Mouse (Mus musculus) A20 (cell line): ENCODE results near the gene Chd5.

Experiments used
- DNase-seq: peaks from one replicate; pipeline ENCODE4 v3.0.0-alpha.2; 2011; ENCODE audit warnings: low read depth, low spot score

Gene Chd5

DNA sequence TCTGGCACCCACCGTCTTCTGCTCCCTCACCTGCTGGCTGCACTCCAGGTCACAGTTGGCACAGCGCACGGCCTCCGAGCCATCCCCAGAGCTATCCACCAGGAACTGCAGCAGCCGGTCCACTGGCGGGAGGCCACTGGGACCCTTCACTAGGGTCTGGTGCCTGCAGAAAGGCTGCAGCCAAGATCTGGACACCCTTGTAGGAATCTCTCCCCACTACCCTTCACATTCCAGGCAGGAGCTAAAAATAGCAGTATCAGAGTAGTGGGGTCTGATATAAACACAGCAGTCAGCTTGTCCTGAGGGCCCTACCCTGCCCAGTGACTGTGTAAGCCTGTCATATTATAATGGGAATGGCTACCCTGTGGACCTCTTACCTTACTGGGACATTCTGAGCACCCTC, 20.8 kb upstream of the Chd5 start:
- no peak for DNase-seq

DNA sequence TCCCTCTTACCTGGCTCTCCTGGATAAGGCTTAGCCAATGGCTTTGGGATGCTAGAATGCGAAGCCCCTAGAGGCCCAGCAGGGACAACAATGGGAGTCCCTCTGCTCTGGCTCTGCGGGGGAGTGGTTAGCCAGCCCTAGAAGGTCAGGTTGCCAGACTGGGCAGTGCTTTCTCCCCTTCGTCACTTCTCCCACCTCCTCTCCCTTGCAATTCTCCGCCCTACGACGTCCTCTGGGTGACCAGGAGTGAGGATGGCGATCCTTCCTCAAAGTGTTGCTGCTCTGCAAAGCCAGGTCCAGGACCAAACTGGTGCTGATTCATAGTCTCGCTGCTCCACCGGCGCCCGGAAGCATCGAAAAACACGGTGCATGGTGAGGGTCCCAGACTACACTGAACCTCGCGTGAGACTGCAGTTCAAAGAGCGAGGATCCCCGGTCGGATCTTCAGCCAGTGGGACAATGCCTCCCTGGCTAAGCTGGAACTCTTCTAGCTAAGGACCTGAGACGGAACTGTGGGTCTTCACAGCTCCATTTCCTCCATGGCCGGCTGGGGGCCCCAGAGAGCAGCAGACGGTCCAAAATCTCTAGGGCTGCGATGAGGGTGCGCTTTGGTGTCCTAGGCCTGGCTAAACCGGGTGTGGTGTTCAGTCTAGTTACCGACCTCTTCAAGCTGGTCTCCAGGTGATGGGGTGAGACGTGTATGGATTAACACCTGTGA, 19.8 kb upstream of the Chd5 start, which contains the start of gene Rnf207:
TSS of gene Rnf207 (minus strand) at position 477 of the 718 bp plus-strand sequence.
- peak; percentile 49 for DNase-seq

DNA sequence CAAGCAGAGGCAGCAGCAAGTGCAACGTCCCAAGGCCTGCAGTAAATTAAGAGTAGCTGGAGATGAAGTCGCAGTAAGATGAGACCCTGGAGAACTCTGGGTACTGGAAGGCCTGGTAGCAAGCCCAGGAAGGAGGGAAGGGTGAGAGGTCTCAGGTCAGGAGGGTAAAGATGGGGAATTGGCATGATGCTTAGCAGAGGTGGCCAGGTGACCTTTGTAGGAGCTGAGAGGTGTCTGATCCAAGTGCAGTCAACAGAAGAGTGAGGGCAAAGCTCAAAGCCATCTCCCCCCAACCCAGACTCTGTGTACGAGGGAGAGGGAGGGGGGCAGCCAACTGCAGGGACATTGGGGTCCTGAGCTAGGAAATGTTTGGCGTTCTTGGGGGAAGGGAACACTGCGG, 17.0 kb upstream of the Chd5 start:
- no peak for DNase-seq

DNA sequence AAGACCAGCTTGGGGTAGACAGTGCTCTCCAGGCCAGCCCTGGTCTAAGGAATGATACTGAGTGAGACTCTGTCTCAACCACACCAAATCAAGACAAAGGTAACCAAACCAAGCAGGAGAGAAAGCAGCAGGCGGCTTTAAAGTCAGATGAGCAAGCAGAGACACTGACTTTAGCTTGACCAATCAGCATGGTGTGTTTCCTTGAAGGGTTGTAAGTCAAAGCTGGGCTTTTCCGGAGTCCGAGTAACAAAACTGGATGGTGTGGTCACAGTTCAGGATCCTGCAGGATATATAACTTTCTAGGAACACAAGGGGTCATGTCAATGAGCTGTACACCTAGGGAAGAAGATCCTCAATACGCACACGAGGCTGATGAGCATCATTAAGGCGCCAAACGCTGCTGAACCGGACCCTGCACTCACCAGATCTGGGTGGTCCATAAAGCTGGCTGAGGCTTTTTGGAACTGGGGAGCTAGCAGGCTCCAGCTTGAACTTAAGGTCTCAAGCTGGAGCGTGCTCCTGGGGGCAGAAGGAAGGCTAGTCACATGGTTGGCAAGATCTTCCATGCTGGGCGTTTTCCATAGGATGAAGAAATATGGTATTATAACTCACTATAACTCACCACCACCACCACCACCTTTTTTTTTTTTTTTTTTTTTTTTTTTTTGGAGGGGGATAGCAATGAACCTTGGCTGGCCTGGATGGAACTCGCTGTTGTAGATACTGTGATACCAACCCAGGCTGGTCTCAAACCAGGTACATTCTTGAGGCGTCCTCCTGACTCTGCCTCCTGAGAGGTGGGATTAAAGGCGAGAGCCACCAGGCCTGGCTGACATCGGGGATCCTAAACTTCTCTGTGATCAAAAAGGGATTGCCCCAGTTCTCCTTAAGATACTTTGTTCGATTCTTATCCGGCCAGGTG, 13.5 kb upstream of the Chd5 start:
- no peak for DNase-seq

DNA sequence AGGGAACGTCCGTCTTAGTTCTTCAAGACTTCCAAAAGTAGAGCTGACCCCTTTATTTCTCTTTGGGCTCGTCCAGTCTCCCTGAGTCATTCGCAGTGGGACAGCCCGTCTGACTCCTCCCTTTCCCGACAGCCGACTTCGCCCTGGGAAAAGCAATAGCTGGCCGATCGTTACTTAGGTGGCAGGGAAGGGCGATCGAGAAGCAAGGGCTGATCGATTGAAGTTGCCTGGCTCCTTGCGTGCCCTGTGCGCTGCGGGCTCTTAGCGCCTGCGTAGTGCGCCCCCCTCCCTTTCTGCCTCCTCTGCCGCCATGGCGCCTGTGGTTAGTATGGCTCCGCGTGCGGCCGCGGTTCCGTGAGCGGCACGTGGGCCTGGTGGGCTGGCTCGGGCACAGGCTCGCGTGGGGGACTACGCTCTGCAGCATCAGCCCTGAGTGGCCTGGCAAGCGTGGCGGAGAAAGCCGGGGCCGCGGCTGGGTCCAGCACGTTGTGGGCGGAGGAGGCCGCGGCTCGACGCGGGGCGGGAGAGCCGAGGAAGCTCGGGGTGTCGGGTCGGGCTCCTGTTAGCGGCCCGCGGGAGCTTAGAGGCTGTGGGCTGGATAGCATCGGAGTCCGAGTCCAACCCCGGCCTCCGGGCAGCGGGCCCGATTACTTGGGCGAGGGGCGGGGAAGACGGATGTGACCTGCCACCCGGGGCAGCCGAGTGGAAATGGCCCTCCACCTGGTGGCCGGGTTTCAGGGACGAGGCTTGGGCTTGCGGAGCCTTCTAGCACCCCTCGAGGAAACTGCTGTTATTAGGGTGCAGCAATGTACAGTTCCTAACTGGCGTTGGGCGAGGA, 12.7 kb upstream of the Chd5 start, which contains the start of gene Rpl22:
TSS of gene Rpl22 (plus strand) at position 169 of the 838 bp plus-strand sequence.
- DNase-seq, result peak; percentile 97

DNA sequence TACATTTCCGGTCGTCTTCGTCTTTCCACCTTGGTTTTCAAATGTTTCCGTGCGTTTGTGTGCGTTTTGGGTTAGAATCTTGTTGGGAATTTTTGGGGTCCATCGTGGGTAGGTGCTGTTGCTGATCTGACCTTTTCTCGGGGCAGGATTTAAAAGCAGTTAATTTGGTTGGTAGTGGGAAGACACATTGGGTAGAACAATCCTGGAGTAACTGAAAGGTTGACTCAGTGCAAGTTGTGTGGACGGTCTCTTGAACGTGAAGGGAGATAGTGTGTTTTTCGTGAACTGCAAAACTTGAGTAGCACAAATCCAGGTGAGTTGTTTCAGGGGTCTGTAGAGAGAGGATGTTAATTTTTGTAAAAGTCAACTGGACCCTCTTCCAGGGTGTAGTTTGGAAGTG, 11.9 kb upstream of the Chd5 start:
- DNase-seq, result no peak

DNA sequence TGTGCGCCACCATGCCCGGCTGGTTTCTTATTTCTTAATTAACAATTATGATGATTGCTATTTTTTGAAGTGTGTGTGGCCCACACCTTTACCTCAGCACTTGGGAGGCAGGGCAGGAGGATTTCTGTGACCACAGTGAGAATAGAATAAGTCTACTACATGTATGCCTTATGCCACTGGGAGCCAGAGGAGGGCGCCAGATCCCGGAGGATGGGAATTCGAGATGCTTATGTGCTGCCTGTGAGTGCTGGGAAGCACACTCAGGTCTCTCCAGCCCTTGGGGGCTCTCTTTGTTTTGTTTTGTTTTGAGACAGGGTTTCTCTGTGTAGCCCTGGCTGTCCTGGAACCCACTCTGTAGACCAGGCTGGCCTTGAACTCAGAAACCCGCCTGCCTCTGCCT, 9.8 kb upstream of the Chd5 start:
- peak; percentile 44 for DNase-seq

DNA sequence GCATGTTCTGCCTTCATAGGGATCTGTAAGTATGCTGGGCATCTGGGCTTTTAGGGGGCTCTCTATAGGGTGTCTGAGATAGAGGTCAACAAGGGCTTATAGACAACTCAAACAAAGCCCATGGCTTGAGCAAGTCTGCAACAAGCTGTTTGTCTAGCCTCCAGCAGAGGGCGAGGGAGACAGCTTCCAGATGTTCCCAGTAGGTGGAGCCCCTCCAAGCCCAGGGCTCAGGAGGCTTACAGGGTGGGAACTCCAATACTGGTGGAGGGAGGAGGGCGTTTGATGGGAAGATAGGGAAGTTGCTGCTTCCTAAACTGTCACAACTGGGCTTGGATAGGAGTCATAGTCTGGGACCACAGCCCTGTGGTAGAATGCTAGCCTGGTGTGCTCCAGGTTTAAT, 5.5 kb upstream of the Chd5 start:
- DNase-seq, result peak; percentile 51

DNA sequence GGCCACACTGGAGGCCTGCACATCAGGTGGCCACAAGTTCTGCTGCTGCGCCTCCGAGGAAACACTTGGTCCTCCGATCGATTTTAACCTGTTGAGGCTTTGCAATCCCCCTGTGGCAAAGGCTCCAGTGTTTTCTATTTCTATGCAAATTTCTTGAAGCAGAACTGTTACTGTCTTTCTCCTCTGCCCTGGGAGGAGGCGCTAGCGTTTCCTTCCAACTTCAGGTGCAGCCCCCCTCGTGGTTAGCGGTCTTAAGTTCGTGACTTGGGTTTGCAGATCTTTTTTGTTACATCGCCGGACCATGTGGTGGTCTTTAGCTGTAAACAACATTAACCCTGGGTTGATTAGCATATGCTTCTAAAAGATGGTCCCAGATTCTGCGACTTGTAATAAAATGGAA, 4.9 kb upstream of the Chd5 start:
- DNase-seq, result no peak

DNA sequence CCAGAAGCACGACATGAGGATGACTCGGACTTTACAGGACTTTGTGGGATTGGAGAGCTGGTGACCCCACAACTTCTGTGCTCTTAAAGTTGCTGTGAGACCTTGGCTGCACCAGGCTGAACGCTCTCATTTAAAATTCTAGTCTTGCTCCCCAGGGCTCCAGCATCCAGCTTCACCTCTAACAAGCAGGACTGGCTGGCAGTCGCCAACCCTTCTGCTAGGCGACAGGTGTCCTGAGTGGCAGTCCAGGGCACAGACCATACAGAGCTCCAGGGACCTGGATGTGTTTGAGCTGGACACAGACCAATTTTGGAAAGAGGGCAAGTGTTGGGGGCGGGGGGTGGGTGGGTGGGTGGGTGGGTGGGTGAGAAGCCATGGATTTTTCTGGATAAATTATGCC, 679 bp upstream of the Chd5 start:
- no peak for DNase-seq

DNA sequence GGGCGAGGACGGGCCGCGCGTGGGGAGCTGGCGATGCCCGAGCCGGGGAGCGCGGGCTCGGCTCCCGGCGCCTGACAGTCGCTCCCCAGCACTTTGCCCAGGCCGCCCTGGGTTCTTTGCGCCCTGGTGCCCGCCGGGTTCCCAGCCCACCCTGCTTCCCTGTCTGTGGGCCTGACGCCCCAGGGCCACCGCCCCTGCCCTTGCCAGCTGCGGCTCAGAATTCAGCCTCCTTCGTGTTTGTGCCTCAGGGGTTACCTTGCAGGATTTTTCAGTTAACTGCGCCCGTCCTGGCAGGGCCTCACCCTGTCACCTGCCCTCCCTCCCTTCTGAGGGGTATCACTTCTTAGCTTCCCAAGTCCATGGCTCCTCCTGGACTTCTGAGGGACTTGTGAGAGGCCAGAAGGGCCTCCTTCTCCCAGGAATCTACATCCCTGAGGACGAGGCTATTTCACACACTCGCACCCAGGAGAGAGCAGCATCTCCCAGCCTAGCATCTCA, 891 bp downstream of the Chd5 start:
- DNase-seq, result no peak

DNA sequence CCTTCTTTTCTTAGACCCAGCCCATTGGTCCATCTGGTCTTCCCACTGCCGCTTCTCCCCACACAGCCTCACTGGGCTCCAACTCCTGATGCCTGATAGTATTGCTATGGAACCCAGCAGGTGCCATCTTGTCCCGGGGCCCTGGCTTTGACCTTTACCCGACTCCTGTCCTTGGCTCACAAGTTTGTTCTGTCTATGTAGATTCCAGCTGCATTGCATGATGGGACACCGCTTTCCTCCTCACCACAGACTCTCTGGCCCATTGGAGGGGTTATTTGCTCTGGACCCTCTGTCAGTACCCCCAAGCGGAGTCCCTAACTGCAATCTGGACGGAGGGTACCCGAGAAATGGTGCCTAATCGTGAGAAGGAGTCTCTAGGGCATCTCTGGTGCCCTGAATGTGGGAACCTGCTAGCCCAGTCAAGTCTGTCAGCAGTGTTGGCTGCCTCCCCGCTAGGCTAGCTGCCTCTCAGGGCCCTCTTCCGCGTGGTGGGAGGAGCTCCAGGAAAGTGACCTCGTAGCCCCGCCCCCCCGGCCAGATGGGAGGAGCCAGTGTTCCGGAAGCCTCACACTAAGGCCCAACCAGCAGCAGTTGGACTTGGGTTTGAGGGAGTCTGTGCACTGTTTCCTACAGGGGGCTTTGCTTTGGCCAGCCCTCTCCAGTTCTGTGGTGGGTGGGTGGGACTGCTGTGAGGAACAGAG, 2.3 kb downstream of the Chd5 start:
- DNase-seq, result no peak

DNA sequence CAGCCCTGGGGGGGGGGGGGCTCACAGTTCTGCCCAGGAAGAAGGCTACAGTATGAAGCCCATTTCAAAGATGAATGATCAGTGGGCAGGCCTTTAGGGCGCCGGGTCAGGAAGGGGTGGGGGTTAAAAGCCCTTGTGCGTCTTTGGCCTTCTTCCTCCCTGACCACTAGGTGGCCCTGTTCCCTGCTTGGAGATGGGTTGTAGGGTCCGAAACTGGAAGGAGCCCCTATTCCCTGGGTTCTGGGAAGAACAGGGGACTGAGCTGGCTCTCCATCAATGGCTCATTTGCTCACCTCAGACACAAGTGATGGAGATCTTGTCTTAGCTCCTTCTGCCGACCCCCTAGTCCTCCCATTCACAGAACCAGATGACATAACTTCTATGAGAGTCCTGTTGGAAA, 4.8 kb downstream of the Chd5 start:
- peak; percentile 30 for DNase-seq

DNA sequence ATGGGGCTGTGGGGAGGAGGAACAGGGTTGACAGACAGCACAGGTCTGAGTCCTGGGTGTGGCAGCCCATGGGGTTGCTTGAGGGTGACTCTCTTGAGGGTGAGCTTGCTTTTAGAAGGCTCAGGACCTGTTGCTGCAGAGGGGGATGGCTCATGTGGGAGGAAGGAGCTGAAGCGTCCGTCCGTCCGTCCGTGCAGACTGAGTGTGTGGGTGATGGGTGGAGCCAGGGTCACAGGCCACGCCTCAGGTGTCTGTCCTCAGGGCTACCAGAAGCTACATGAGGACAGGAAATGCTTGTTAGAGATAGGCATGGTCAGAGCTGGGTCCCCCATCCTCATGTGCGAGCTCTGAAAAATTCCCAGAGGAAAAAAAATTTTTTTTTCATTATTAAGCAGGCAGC, 6.2 kb downstream of the Chd5 start:
- DNase-seq, result no peak

DNA sequence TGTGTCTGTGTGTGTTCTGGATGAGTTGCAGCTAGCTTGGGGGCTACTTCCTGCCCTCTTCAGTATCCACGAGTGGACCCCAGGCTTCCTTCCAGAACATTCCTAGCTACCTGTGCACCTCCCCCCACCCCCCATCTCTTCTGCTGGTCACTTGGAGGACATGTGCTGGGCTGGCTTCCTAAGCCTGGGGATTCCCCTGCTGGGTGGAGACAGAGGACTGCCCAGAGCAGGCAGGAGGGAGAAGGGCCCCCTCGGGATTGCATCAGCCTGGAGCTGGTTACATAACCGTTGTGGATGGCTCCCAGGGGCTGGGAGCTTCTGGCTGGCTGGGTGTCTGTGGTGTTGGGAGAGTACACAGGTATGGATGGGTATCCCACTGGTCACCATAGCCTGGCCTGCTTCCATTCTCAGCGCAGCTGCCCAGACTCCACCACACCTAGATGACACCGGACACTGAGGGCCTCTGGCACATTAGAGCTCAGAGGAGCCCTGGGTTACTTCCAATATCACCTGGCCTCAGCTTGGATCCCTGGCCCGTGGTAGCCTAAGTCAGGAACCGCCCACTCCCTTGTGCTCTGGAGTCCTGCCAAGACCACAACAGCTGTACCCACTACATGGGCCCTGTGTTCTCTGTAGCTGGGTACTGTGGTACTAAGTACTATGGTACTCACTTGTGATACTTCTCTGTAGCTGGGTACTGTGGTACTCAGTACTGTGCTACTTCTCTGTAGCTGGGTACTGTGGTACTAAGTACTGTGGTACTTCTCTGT, 6.9 kb downstream of the Chd5 start:
- no peak for DNase-seq

DNA sequence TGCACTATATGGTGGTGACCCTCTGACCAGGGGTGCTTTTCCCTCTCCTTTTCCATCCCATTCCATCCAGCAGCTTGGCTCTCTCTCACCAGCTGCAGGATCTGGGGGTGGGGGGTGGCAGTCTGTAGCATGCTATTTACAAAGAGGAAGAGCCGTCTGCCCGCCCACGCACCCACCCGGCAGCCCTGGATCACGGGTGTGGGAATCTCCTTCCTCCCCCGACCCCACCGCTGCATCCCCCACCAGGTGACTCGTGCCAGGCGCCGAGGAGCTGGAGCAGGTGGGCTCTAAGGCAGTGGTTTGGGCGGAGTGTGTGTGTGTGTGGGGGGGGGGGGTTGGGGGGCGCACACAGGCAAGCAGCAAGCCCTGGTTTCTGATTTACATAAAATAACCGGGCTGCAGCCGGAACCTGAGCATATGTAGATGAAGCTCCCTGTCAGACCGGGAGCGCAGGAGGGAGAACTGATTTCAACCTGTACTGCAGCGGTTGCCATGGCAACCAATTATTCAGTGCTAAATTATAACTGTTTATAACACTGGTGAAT, 11.5 kb downstream of the Chd5 start:
- DNase-seq, result no peak

DNA sequence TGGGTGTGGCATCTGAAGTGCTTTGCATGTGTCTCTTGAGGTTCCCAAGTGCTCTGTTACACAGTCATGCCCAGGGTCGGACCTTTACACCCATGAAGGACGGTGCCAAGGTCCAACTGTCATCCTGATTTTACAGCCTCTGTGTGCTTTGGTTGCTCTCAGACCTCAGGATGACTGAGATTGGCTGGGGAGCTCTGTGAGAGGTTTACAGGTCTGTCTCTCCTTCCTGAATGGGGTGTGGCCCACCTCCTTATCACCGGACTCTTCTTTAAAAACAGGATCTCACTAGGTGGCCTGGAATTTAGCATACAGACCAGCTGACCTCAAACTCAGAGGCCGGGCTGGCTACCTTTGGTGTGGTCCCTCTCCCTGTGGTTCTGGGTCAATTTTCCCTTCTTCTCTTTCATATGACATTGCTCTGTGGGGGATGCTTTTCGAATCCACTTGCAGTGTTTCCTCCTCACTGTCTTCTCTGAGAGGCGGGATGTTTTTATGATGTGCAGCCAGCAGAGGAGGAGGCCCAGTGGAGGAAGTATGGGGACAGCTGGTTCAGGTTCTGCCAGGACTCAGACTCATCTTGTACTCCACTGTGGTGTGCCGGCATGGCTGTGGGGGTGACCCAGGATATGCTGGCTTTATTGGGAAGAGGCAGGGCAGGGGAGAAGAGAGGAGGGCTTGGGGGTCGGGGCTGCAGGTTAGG, 12.4 kb downstream of the Chd5 start:
- DNase-seq, result no peak

DNA sequence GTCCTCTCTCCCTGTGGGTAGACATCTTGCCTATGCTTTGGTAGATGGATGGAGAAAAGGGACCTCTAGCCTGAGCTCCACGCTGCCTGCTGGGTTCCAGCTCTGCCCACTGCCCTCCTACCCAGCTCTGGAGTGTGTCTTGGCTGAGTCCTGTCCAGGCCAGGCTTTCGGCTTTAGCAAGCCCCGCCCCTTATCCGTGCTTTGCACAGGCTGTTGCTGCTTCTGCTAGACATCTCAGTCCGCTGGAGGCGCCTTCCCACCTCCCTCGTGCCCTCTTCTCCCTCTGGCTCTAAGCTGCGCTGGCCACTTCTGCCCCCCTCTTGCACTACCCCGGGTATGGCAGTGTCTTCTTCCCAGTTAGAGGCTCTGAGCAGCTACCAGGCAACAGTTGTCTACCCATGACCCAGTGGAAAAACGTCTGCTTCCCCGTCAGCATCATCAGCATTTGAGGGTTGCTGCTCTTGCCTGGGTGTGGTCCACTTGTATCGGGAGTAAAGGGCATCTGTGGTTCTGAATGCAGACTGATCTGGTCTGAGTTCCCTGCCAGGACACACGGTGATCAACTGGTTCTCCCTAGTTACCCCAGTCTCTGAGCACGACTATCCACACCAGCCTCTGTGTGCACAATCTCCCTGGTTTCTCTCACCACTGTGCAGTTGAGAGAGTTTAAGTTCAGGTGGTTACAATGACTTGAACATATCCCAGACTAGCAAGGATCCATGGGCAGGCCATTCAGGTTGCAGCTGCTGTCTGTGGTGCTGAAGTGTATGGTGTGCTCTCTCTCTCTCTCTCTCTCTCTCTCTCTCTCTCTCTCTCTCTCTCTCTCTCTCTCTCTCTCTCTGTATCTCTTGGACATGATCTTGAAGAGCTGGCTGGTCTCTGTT, 13.2 kb downstream of the Chd5 start:
- no peak for DNase-seq
